Comparison of ENCODE assay signal across 9 mouse cellular contexts in genomic region chr10:37812405-37812851, GRCm38 (mm10).
A peak's percentile ranks its signal among the peaks of the same experiment; 100 is the strongest.
DNase-seq lines count a peak whose midpoint lies in the region; ATAC-seq lines count a peak whose summit lies in the region.
"Had no signal": no experiment of that assay in that cellular context is flagged by ENCODE, and none has a peak within 500 bp of the region (broad histone marks: within the 10 kb centered on the region; RNA-seq: fewer than 3 reads in every experiment).

No protein-coding gene starts in this region.

- 22% methylated on average over 3 of the region's 3 CpGs for WGBS in midbrain, embryonic 13.5 days

- no peaks in the 10 kb centered on the region for H3K9me3 ChIP-seq in midbrain, embryonic 13.5 days
- H3K9me3 ChIP-seq: limb, embryonic 12.5 days had no signal

- no peak overlapping the region for H3K4me3 ChIP-seq in midbrain, embryonic 13.5 days (replicated peaks)
- H3K4me3 ChIP-seq: limb, embryonic 12.5 days had no signal

- peak; percentile 78 for ATAC-seq in midbrain, embryonic 13.5 days
- no peak for ATAC-seq in megakaryocyte, adult 5-6 weeks (ENCODE audit: poor library complexity, severe bottlenecking)

- no peak overlapping the region for H3K4me2 ChIP-seq in midbrain, embryonic 13.5 days (replicated peaks)
- H3K4me2 ChIP-seq: limb, embryonic 12.5 days had no signal

- H3K27me3 ChIP-seq in midbrain, embryonic 13.5 days: no peaks in the 10 kb centered on the region
- H3K27me3 ChIP-seq: limb, embryonic 12.5 days had no signal

- 0 out of 2 replicates have a peak overlapping the region, but pooled peaks have one; percentile 27 for H3K27ac ChIP-seq in midbrain, embryonic 13.5 days
- H3K27ac ChIP-seq: limb, embryonic 12.5 days had no signal

- peaks cover 12% of the 10 kb centered on the region for H3K4me1 ChIP-seq in midbrain, embryonic 13.5 days (replicated peaks)
- H3K4me1 ChIP-seq: limb, embryonic 12.5 days had no signal

- DNase-seq in gastrocnemius, postnatal 10 days: peak; percentile 11
- no peak for DNase-seq in gastrocnemius, adult 8-10 months (ENCODE audit: low spot score in 2 of 2)
- DNase-seq in cerebellum, adult 8-10 months: peak; percentile 32
- peak; percentile 19 to 47 for DNase-seq in heart, postnatal 14 days
- peak; percentile 79 for DNase-seq in layer of hippocampus, adult 9-11 months
- no peak for DNase-seq in thymus, postnatal 10 days (ENCODE audit: low spot score in 2 of 2)

- intact Hi-C loops in heart, postnatal 14 days (cut with DNase I): no loop called here

- no peak overlapping the region for H3K9ac ChIP-seq in midbrain, embryonic 13.5 days (replicated peaks)
- H3K9ac ChIP-seq: limb, embryonic 12.5 days had no signal

- H3K36me3 ChIP-seq in midbrain, embryonic 13.5 days: no peaks in the 10 kb centered on the region
- H3K36me3 ChIP-seq: limb, embryonic 12.5 days had no signal

Comparison
In these comparisons a context has a peak if more than half of its experiments do, and no peak if none do; other contexts are left out.
1. DNase-seq: peak in gastrocnemius, postnatal 10 days (single experiment), cerebellum, adult 8-10 months (single experiment), heart, postnatal 14 days (2 of 2) and layer of hippocampus, adult 9-11 months (single experiment); none in gastrocnemius, adult 8-10 months (0 of 2) and thymus, postnatal 10 days (0 of 2).